Mouse (Mus musculus): ENCODE measurements at regions not wholly inside any gene's neighbourhood (a gene's known extent, or its start where the extent isn't known, plus 50 kb on each side); places are given as distances from the start of the nearest gene placed in this dataset.
A peak's percentile ranks its signal among the peaks of the same experiment; 100 is the strongest.

GRCm38 (mm10) chr16:76454741-76455465 lies 81.3 kb upstream of the Nrip1 start:
- no peak for DNase-seq (ENCODE audit: low spot score in 2 of 2)

GRCm38 (mm10) chr16:76453457-76454200 lies 80.0 kb upstream of the Nrip1 start:
- no peak for DNase-seq (ENCODE audit: low spot score in 2 of 2)

GRCm38 (mm10) chr16:76448773-76449172 lies 75.1 kb upstream of the Nrip1 start:
- DNase-seq (ENCODE audit: low spot score in 2 of 2): no peak

DNA sequence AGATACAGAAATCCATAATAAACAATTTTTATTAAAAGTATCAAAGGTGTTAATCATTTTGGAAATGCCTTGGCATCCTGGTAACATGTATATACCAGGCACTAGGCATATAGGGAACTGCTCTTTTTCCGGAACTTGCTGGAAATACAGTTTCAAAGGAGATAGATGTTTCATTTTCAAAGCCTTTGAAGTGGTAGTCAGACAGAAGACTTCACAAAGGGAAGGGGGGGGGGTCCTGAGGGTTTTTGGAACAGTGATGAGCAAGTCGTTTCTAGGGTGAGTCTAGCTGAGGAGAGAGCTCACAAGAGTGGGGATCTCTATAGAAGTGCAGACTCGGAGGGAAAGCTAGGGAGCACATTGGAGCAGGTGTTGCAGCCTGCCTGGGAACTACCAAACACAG lies 73.4 kb upstream of the Nrip1 start:
- no peak for DNase-seq (ENCODE audit: low spot score in 2 of 2)

DNA sequence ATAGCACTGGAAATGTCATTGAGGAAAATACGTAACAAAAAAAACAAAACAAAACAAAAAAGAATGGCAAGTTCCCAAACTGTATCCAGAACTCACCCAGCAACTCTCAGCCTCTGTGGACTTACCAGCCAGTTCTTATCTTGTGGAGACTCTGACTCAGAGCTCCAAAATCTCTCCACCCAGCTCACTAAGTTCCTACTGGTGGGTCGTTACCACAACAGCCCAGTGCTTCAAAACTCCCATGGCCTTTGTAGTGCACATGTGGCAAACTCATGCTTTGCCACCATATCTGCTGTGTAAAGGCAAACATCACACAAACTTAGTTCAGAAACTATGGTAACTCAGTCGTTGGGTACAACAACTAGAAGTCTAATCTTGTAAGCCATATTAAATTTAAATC lies 71.0 kb upstream of the Nrip1 start:
- DNase-seq (ENCODE audit: low spot score in 2 of 2): no peak

- no peak for DNase-seq (ENCODE audit: low spot score in 2 of 2)
Measured at GRCm38 (mm10) chr16:76442635-76443034, 69.0 kb upstream of the Nrip1 start.

DNA sequence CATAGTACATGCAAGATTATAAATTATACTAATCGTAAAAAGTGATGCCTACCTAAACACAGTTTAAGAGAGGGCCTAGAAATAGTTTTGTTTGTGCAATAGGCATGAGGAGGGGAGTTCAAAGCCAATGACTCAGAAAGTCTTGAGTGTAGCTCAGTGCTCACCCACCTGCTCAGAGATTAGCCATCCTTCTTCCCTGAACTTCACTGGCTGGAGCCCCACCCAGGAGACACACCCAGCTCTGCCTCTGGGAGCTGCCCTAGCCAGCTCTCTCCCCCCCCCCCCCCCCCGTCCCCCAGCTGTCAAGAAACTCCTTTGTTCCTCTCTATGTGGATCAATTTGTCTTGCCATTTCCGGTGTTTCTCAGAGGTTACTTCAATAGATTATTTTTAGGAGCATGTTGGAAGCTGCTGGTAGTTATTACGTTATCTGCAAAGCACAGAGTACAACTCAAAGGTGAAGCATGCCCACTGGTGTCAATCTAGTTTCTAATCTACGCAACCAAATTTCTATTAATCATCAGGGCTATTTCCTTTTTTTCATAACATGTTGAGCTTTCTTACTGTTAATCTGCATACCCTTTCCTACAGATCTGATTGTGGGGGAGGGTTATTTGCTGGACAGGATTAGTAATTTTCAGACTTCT lies 68.3 kb upstream of the Nrip1 start:
- DNase-seq (ENCODE audit: low spot score in 2 of 2): no peak

DNA sequence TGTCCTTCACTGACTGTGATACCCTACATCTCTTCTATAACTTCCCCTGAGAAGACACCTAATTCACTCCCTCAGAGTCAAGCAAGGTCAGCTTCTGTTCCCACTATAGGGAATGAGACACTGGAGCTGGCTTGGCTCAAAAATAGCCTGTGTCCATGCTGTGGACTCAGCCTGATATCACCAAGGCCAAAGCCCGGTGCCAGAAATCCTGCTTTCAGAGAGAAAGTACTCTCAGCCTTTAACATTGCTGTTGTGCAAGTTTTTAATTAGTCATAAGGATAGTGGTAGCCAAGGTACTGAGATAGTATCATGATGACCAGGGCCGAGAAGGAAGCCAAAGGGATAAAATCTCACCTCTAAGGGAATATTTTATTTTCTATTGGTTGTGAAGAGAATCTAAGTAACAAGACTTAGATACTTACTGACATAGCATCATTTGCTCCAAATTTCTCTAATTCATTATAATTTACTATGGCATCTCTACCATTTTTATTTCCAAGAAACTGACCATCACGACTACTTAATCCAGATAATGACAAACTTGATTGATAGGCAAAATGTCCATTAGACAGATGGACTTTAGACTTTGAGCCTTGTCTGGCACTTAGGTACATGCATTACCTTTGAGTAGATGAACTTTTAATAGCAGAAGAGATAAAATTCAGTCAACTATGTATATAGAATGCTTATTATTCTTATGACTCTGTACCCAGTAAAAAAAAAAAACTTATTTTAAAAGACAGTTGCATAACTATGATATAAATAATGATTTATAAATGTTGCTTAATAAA lies 64.7 kb upstream of the Nrip1 start:
- peak in 1 of 2 experiments; percentile 22 for DNase-seq (ENCODE audit: low spot score in 2 of 2)

DNA sequence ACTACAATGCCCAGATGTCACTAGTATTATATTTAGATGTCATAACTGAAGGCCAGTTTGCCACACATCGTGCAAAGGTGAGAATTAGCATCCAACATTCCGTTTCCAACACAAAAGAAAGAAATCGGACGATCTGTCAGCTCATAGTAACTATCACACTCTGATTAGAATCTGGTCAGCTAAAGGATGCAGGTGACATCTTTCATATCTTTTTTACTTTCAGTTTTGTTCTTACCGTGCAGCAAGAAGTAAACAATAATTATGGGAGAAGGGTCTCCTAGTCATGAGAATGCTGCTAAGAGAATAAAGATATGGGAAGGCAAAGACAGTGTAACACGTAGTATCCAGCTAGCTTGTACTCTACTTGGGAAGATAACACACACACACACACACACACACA lies 62.7 kb upstream of the Nrip1 start:
- no peak for DNase-seq (ENCODE audit: low spot score in 2 of 2)

GRCm38 (mm10) chr16:76433076-76433825 lies 59.6 kb upstream of the Nrip1 start:
- DNase-seq (ENCODE audit: low spot score in 2 of 2): no peak

GRCm38 (mm10) chr16:76432304-76432703 lies 58.7 kb upstream of the Nrip1 start:
- peak in 1 of 2 experiments; percentile 12 for DNase-seq (ENCODE audit: low spot score in 2 of 2)

DNA sequence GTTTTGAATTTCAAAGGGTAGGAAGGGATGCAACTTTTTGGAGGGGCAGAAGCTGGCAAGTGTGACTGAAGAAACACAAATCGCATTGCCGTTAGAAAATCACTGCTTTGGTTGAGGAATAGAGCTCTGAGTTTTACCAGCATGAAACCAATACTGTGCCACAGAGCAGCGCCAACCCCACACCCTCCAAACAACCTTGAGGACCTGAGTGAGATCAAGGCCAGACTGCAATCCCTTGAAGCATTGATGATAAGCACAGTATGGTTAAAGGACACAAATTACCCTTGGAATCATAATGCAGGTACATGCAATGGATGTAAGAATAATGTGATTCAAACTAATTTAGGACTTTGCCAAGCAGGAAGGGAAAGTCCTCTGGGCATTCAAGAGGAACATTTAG lies 55.5 kb upstream of the Nrip1 start:
- DNase-seq (ENCODE audit: low spot score in 2 of 2): no peak

- no peak for DNase-seq (ENCODE audit: low spot score in 2 of 2)
Measured at GRCm38 (mm10) chr16:76423964-76424363, 50.3 kb upstream of the Nrip1 start.

Measured in adrenal gland, postnatal 4 days (tissue).